In genomic region chr8:94787524-94788501, GRCm38 (mm10) we compare ENCODE assay signal across 7 mouse cellular contexts. TPM values are rescaled to one million over a fixed set of nuclear protein-coding genes. Genes with fewer than 3 reads are reported as not detected.
A peak's percentile ranks its signal among the peaks of the same experiment; 100 is the strongest.
DNase-seq lines count a peak whose midpoint lies in the region; ATAC-seq and TF ChIP-seq lines count a peak whose summit lies in the region.

No protein-coding gene starts in this region.

- no peaks in the 10 kb centered on the region for H3K36me3 ChIP-seq in ES-E14 (ENCODE audit: control insufficient read depth, insufficient read depth, low read length, poor library complexity, severe bottlenecking)
- no peaks in the 10 kb centered on the region for H3K36me3 ChIP-seq in heart, embryonic 13.5 days
- H3K36me3 ChIP-seq in liver, postnatal 0 days (replicated peaks; ENCODE audit: insufficient read depth, low read length), result no peaks in the 10 kb centered on the region

- no peak for TF ChIP-seq CTCF in liver, postnatal 0 days (IDR thresholded peaks at IDR 0.05; ENCODE audit: low read depth)

- intact Hi-C loops in left cerebral cortex, postnatal 4 days (cut with DNase I), result no loop called here

- H3K27ac ChIP-seq in ES-E14 (ENCODE audit: insufficient read depth, low read depth, low read length, poor library complexity, severe bottlenecking), result no peak overlapping the region
- 0 out of 2 replicates have a peak overlapping the region, but pooled peaks have one; percentile 5 for H3K27ac ChIP-seq in heart, embryonic 13.5 days (replicated peaks)
- peak overlapping the region; percentile 96 for H3K27ac ChIP-seq in liver, postnatal 0 days (ENCODE audit: low read depth)

- peak overlapping the region; percentile 26 for H3K4me2 ChIP-seq in heart, embryonic 13.5 days
- peak overlapping the region; percentile 51 for H3K4me2 ChIP-seq in liver, postnatal 0 days (ENCODE audit: low read depth, low read length)

- DNase-seq in ES-E14 (ENCODE audit: low read depth, low spot score) (peak; percentile 51), ZHBTc4 (ENCODE audit: low read depth, low spot score) (peak; percentile 91)
- DNase-seq in liver, postnatal 0 days, result peak; percentile 75
- no peak for DNase-seq in left cerebral cortex, postnatal 4 days
- DNase-seq in left cerebral cortex, adult 18-20 months (ENCODE audit: low spot score in 2 of 2), result no peak
- DNase-seq in frontal cortex, adult 2 months (ENCODE audit: extremely low spot score in 1 of 2, low spot score in 1 of 2), result no peak

- H3K9me3 ChIP-seq in ES-E14 (ENCODE audit: control insufficient read depth, insufficient read depth, low read depth, low read length), result no peaks in the 10 kb centered on the region
- H3K9me3 ChIP-seq in heart, embryonic 13.5 days, result no peaks in the 10 kb centered on the region
- H3K9me3 ChIP-seq in liver, postnatal 0 days (ENCODE audit: low read length), result no peaks in the 10 kb centered on the region

- 55% methylated on average over 15 of the region's 15 CpGs for WGBS in heart, embryonic 13.5 days
- 56% methylated on average over 15 of the region's 15 CpGs for whole genome bisulfite sequencing in liver, postnatal 0 days (ENCODE audit: insufficient replicate concordance)

- no peaks in the 10 kb centered on the region for H3K27me3 ChIP-seq in heart, embryonic 13.5 days (replicated peaks)
- no peaks in the 10 kb centered on the region for H3K27me3 ChIP-seq in liver, postnatal 0 days (ENCODE audit: insufficient read depth, low read length)

- H3K4me3 ChIP-seq in ES-E14 (ENCODE audit: insufficient read depth in 1 of 2, low read depth in 1 of 2, low read length in 2 of 2, poor library complexity in 1 of 2, severe bottlenecking in 1 of 2), result no peak overlapping the region
- H3K4me3 ChIP-seq in heart, embryonic 13.5 days, result no peak overlapping the region
- H3K4me3 ChIP-seq in liver, postnatal 0 days (ENCODE audit: low read depth, low read length), result no peak overlapping the region

- ATAC-seq in heart, embryonic 13.5 days (ENCODE audit: extremely low read depth, insufficient number of reproducible peaks, low FRiP score, low TSS enrichment), result 0 out of 2 replicates have a peak, but pooled peaks have one; percentile 22
- peak; percentile 97 for ATAC-seq in liver, postnatal 0 days

- peaks cover 2 to 17% of the 10 kb centered on the region in 2 experiments; a peak in 3 of 4 replicates for H3K4me1 ChIP-seq in ES-E14 (ENCODE audit: control insufficient read depth in 2 of 2, insufficient read depth in 2 of 2, low read length in 2 of 2, poor library complexity in 1 of 2)
- peaks cover 29% of the 10 kb centered on the region for H3K4me1 ChIP-seq in heart, embryonic 13.5 days
- peaks cover 21% of the 10 kb centered on the region for H3K4me1 ChIP-seq in liver, postnatal 0 days (ENCODE audit: insufficient read depth)

- H3K9ac ChIP-seq in ES-E14 (ENCODE audit: insufficient read depth, low read depth, low read length, poor library complexity, severe bottlenecking), result no peak overlapping the region
- no peak overlapping the region for H3K9ac ChIP-seq in heart, embryonic 13.5 days
- H3K9ac ChIP-seq in liver, postnatal 0 days (replicated peaks), result peak overlapping the region; percentile 34

- in situ Hi-C loops in ES-E14 (cut with MboI; ENCODE audit: low sequenced_read_pairs in 2 of 2, unreplicated experiment in 2 of 2), result no loop called here

- peak; percentile 100 for TF ChIP-seq EP300 in liver, postnatal 0 days (IDR thresholded peaks at IDR 0.05; ENCODE audit: low read depth)

TF ChIP-seq in ES-E14, 5 proteins besides CTCF, POLR2A, EP300 and RAD21:
- no peak for TF ChIP-seq MAFK (IDR thresholded peaks at IDR 0.05; ENCODE audit: insufficient read depth, low read depth, low read length)

RNA-seq across cellular contexts. Expression of gene Cx3cl1, which starts 16.0 kb away (rescaled TPM):
- 5.3 and 8.0 TPM in 2 replicates for total RNA-seq in ES-E14 (2012; rRNA removed)
- polyA plus RNA-seq in heart, embryonic 13.5 days (2015; fragmentation: Nextera tagmentation; extraction: Ambion mirVana), result 11.2 and 12.9 TPM in 2 replicates
- polyA plus RNA-seq in liver, postnatal 0 days (2015; fragmentation: Nextera tagmentation; extraction: Ambion mirVana), result 0.47 and 0.79 TPM in 2 replicates
- total RNA-seq in left cerebral cortex, postnatal 4 days (2021), result 100 to 1,000 TPM in 1 of 2 experiments, 10 to 100 TPM in 1; 88.5 to 111 TPM
- total RNA-seq in left cerebral cortex, adult 18-20 months (2021), result 100 to 1,000 TPM; 569 to 570 TPM
- polyA plus RNA-seq in frontal cortex, adult 2 months (2012; rRNA removed), result 470 and 510 TPM in 2 replicates

RNA-seq across cellular contexts. Expression of gene Ccl17, which starts 22.4 kb away (rescaled TPM):
- total RNA-seq in ES-E14 (2012; rRNA removed), result 1.3 and 5.1 TPM in 2 replicates
- polyA plus RNA-seq in heart, embryonic 13.5 days (2015; fragmentation: Nextera tagmentation; extraction: Ambion mirVana), result 0.43 and 0.63 TPM in 2 replicates
- 0.31 TPM in 1 of 2 replicates, not detected in the other for polyA plus RNA-seq in liver, postnatal 0 days (2015; fragmentation: Nextera tagmentation; extraction: Ambion mirVana)
- 1 to 10 TPM; 2.4 to 2.8 TPM for total RNA-seq in left cerebral cortex, postnatal 4 days (2021)
- 1 to 10 TPM; 8.3 to 9.2 TPM for total RNA-seq in left cerebral cortex, adult 18-20 months (2021)
- 2.2 and 3.1 TPM in 2 replicates for polyA plus RNA-seq in frontal cortex, adult 2 months (2012; rRNA removed)

RNA-seq across cellular contexts. Expression of gene Ccl22, which starts 42.4 kb away (rescaled TPM):
- total RNA-seq in ES-E14 (2012; rRNA removed), result 0.48 and 6.1 TPM in 2 replicates
- not detected in 2 replicates for polyA plus RNA-seq in heart, embryonic 13.5 days (2015; fragmentation: Nextera tagmentation; extraction: Ambion mirVana)
- polyA plus RNA-seq in liver, postnatal 0 days (2015; fragmentation: Nextera tagmentation; extraction: Ambion mirVana), result 0.07 and 0.28 TPM in 2 replicates
- not detected for total RNA-seq in left cerebral cortex, postnatal 4 days (2021)
- not detected for total RNA-seq in left cerebral cortex, adult 18-20 months (2021)
- polyA plus RNA-seq in frontal cortex, adult 2 months (2012; rRNA removed), result 0.22 and 0.23 TPM in 2 replicates

RNA-seq across cellular contexts. Expression of gene Coq9, which starts 50.3 kb away (rescaled TPM):
- total RNA-seq in ES-E14 (2012; rRNA removed), result 42.9 and 47.1 TPM in 2 replicates
- polyA plus RNA-seq in heart, embryonic 13.5 days (2015; fragmentation: Nextera tagmentation; extraction: Ambion mirVana), result 133 and 142 TPM in 2 replicates
- 65.6 and 66.1 TPM in 2 replicates for polyA plus RNA-seq in liver, postnatal 0 days (2015; fragmentation: Nextera tagmentation; extraction: Ambion mirVana)
- total RNA-seq in left cerebral cortex, postnatal 4 days (2021), result 10 to 100 TPM; 41.8 to 42.4 TPM
- 10 to 100 TPM; 76.6 to 90.5 TPM for total RNA-seq in left cerebral cortex, adult 18-20 months (2021)
- polyA plus RNA-seq in frontal cortex, adult 2 months (2012; rRNA removed), result 94.0 and 109 TPM in 2 replicates

RNA-seq across cellular contexts. Expression of gene Ciapin1, which starts 50.3 kb away (rescaled TPM):
- total RNA-seq in ES-E14 (2012; rRNA removed), result 98.5 and 134 TPM in 2 replicates
- 90.9 and 98.2 TPM in 2 replicates for polyA plus RNA-seq in heart, embryonic 13.5 days (2015; fragmentation: Nextera tagmentation; extraction: Ambion mirVana)
- 36.5 and 39.4 TPM in 2 replicates for polyA plus RNA-seq in liver, postnatal 0 days (2015; fragmentation: Nextera tagmentation; extraction: Ambion mirVana)
- total RNA-seq in left cerebral cortex, postnatal 4 days (2021), result 10 to 100 TPM; 84.3 to 84.6 TPM
- total RNA-seq in left cerebral cortex, adult 18-20 months (2021), result 10 to 100 TPM; 72.3 to 75.6 TPM
- polyA plus RNA-seq in frontal cortex, adult 2 months (2012; rRNA removed), result 40.5 and 44.8 TPM in 2 replicates

Comparison
In these comparisons a context has a peak if more than half of its experiments do, and no peak if none do; other contexts are left out.
1. DNase-seq: peak in ES-E14 (single experiment), ZHBTc4 (single experiment) and liver, postnatal 0 days (single experiment); none in left cerebral cortex, postnatal 4 days (single experiment), left cerebral cortex, adult 18-20 months (0 of 2) and frontal cortex, adult 2 months (0 of 2).